Mouse (Mus musculus) liver, embryonic 15.5 days (tissue): ENCODE results near the gene 5730455P16Rik. TPM values are rescaled to one million over a fixed set of nuclear protein-coding genes. Genes with fewer than 3 reads are reported as not detected.
A peak's percentile ranks its signal among the peaks of the same experiment; 100 is the strongest.
"Not testable (repeated sequence)": the region's sequence is repeated elsewhere in the genome, so short reads cannot be mapped to it uniquely, and the experiment has no call there.

ENCODE experiments used
- ATAC-seq: fragments of 200-750 bp; cut with Nextera tagmentation; 2 replicates; pipeline ENCODE4 v1.8.0; 2017; ENCODE audit warnings: moderate number of reproducible peaks, mild to moderate bottlenecking, moderate library complexity; ENCODE audit not compliant: insufficient read depth
- H3K27ac ChIP-seq: fragments of 300-500 bp; sonication (generic); replicated peaks from 2 replicates; pipeline ENCODE4 v1.5.1; 2015; ENCODE audit warnings: mild to moderate bottlenecking, inconsistent platforms
- H3K27me3 ChIP-seq: fragments of 300-500 bp; sonication (generic); 2 replicates; pipeline ENCODE4 v1.6.1; 2015; ENCODE audit warnings: mild to moderate bottlenecking, inconsistent platforms
- H3K36me3 ChIP-seq: fragments of 300-500 bp; sonication (generic); replicated peaks from 2 replicates; pipeline ENCODE4 v1.6.1; 2015; ENCODE audit warnings: moderate library complexity, mild to moderate bottlenecking, inconsistent platforms
- H3K4me1 ChIP-seq: fragments of 300-500 bp; sonication (generic); replicated peaks from 2 replicates; pipeline ENCODE4 v1.6.1; 2015; ENCODE audit warnings: inconsistent platforms
- H3K4me2 ChIP-seq: fragments of 300-500 bp; sonication (generic); 2 replicates; pipeline ENCODE4 v1.6.1; 2015; ENCODE audit warnings: moderate library complexity, mild to moderate bottlenecking, inconsistent platforms
- H3K4me3 ChIP-seq: fragments of 300-500 bp; sonication (generic); replicated peaks from 2 replicates; pipeline ENCODE4 v1.5.1; 2015; ENCODE audit warnings: mild to moderate bottlenecking, inconsistent platforms
- H3K9ac ChIP-seq: fragments of 300-500 bp; sonication (generic); 2 replicates; pipeline ENCODE4 v1.6.1; 2015; ENCODE audit warnings: moderate library complexity, mild to moderate bottlenecking, inconsistent platforms
- H3K9me3 ChIP-seq: fragments of 300-500 bp; sonication (generic); replicated peaks from 2 replicates; pipeline ENCODE4 v1.6.1; 2016; ENCODE audit warnings: inconsistent platforms
- WGBS: fragments of 180-500 bp; shearing (Covaris S2); methylation state at CpG from one replicate; pipeline ENCODE4 v1.1.7; 2015; ENCODE audit warnings: mixed read lengths; ENCODE audit not compliant: insufficient replicate concordance; 5-methylcytosine and 5-hydroxymethylcytosine counted together
- polyA plus RNA-seq: library from polyadenylated mRNA; unstranded; fragments of >200 nt; fragmentation: Nextera tagmentation; extraction: Ambion mirVana; gene quantifications from 2 replicates; pipeline ENCODE4 v1.2.1, GENCODE M21; 2015

5730455P16Rik gene
- polyA plus RNA-seq, 1 experiment from 2014 or later, result 5.4 TPM

DNA sequence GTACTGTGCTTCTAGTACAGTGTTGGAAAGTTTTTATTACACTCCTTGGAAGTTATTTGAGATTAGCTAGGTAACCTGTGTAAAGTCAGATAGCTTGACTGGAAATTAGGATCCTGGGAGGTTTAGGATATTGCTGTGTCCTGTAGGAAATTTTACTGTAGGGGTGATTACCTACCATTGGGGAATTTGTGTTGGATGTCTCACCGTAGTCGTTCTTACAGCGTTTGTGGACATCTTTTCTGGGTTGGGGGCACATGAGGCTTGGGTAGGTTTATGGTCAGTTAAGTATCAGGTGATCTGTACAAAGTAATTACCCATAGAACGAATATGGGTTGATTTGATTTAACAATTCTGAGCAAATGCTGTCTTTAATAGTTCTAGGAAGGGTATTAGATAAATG lies 18.8 kb upstream of the 5730455P16Rik start:
- Histone ChIP-seq H3K4me2 (no peak overlapping the region), H3K36me3 (peaks cover 82% of the 10 kb centered on the region)

DNA sequence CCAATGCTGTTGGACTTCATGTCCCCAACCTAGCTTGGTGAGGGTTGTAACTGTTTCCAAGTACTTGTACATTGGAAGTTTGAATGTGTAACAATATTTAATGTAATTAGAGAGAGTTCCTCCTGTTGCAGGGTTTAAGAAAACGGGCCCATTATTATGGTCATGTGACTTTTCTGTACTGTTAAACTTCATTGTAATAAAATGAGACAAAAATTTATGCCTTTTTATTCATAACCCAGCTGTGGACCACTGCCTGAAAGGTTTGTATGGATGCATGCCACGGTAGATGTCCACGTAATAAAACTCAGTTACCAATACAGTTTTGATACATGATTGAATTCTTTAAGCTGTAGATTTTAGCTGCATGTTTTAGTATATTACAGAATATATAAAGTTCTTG lies 18.1 kb upstream of the 5730455P16Rik start:
- WGBS, result 92% methylated on average over 3 of the region's 3 CpGs
- H3K9ac ChIP-seq, result no peak overlapping the region
- H3K9me3 ChIP-seq, result no peaks in the 10 kb centered on the region
- no peaks in the 10 kb centered on the region for H3K4me1 ChIP-seq
- peaks cover 84% of the 10 kb centered on the region for H3K36me3 ChIP-seq
- no peak overlapping the region for H3K4me2 ChIP-seq
- no peak overlapping the region for H3K27ac ChIP-seq
- H3K4me3 ChIP-seq, result no peak overlapping the region
- no peak for ATAC-seq
- no peaks in the 10 kb centered on the region for H3K27me3 ChIP-seq

More for the DNA sequence above, 18.8 kb upstream of the 5730455P16Rik start:
- 86% methylated on average over 4 of the region's 4 CpGs for WGBS
- H3K9ac ChIP-seq, result no peak overlapping the region
- H3K4me3 ChIP-seq, result no peak overlapping the region
- H3K4me1 ChIP-seq, result no peaks in the 10 kb centered on the region
- no peak for ATAC-seq
- no peaks in the 10 kb centered on the region for H3K27me3 ChIP-seq
- H3K27ac ChIP-seq, result no peak overlapping the region
- H3K9me3 ChIP-seq, result no peaks in the 10 kb centered on the region

DNA sequence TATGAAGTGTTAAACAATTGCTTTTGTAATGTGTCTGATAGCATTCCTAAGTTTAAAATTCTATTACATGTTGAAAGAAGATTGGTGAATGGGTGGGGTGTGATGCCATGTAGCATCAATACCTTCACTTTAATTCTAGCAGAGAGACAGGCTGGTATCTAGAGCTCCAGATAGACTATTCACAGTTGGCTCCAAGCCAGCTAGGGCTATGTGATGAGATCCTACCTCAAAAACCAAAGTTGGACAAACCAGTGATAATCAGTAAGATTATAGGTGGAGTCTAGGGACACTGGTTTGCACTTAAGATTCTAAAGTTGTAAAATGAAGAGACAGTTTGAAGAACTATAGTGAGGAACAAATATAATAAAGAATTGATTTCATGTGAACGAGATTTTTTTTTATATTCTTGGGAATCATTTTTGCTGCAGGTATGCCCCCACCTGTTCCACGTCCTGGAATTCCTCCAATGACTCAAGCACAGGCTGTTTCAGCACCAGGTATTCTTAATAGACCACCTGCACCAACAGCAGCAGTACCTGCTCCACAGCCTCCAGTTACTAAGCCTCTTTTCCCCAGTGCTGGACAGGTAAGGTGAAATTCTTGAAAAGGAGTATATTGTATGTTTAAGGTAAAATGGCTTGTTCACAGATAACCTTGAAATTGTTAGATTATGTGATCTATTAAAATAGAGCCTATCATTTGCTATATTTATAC lies 13.7 kb upstream of the 5730455P16Rik start:
- Histone ChIP-seq H3K9ac (no peak overlapping the region), H3K27me3 (no peaks in the 10 kb centered on the region), H3K36me3 (peaks cover 82% of the 10 kb centered on the region), H3K4me2 (no peak overlapping the region), H3K4me3 (no peak overlapping the region), H3K9me3 (no peaks in the 10 kb centered on the region), H3K27ac (no peak overlapping the region), H3K4me1 (peaks cover 15% of the 10 kb centered on the region)
- 87% methylated on average over 2 of the region's 2 CpGs for WGBS
- no peak for ATAC-seq

DNA sequence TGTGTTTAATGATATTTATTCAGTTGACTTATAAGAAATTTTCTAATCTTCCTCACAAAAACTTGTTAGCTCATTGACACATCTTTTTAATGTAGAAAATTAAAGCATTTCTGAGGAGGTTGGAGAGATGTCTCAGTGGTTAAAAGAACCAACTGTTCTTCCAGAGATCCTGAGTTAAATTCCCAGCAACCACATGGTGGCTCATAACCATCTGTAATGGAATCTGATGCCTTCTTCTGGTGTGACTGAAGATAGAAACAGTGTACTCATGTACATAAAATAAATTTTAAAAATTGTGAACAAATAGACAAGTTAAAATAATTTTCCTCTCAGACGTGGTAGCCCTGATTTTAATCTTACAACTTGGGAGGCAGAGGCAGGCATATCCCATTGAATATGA lies 12.1 kb upstream of the 5730455P16Rik start:
- Histone ChIP-seq H3K4me2 (no peak overlapping the region), H3K4me3 (no peak overlapping the region), H3K9ac (no peak overlapping the region), H3K4me1 (peaks cover 30% of the 10 kb centered on the region), H3K27ac (no peak overlapping the region), H3K36me3 (peaks cover 81% of the 10 kb centered on the region), H3K9me3 (no peaks in the 10 kb centered on the region), H3K27me3 (no peaks in the 10 kb centered on the region)
- no peak for ATAC-seq
- WGBS, result 65% methylated on average over 1 of the region's 1 CpGs

DNA sequence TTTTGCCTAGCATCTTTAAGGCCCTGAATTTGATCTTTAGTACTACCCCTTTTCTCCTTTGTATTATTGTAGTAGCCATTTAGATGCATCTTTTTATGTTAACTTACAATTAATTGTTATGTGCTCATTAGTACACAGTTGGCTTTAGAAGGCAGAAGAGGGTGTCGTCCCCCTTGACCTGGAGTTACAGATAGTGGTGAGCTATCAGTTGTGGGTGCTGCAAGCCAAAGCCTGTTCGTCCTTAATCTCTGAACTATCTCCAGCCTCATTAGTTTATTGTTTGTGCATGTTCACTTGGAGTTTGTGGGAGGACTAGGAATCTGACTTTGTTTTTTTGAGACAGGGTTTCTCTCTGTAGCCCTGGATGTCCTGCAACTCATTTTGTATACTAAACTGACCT lies 9.0 kb upstream of the 5730455P16Rik start:
- Histone ChIP-seq H3K27ac (no peak overlapping the region), H3K27me3 (no peaks in the 10 kb centered on the region), H3K9ac (no peak overlapping the region), H3K9me3 (no peaks in the 10 kb centered on the region), H3K4me3 (peak overlapping the region; percentile 89), H3K36me3 (peaks cover 65% of the 10 kb centered on the region), H3K4me1 (peaks cover 41% of the 10 kb centered on the region), H3K4me2 (peak overlapping the region; percentile 87)
- WGBS, result 19% methylated on average over 2 of the region's 2 CpGs
- ATAC-seq, result no peak

DNA sequence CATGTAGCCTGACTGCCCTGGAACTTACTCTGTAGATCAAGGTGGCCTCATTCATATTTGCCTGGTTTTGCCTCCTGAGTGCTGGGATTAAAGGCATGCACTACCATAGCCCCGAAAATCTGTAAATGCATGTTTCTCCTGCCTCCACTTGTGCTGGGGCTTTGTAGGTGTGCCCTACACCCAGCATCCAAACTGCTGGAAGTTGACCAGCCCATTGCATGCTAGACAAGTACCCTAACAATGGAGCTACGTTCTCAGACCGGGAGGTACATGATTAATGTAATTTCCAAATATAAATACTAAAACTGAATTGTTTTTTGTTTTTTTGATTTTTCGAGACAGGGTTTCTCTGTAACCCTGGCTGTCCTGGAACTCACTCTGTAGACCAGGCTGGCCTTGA lies 7.2 kb upstream of the 5730455P16Rik start:
- Histone ChIP-seq H3K4me2 (peak overlapping the region; percentile 87), H3K27ac (peak overlapping the region; percentile 54), H3K9me3 (no peaks in the 10 kb centered on the region), H3K4me3 (peak overlapping the region; percentile 89), H3K4me1 (peaks cover 45% of the 10 kb centered on the region), H3K27me3 (no peaks in the 10 kb centered on the region), H3K9ac (peak overlapping the region; percentile 67), H3K36me3 (peaks cover 53% of the 10 kb centered on the region)
- WGBS, result 22% methylated on average over 4 of the region's 4 CpGs
- no peak for ATAC-seq

DNA sequence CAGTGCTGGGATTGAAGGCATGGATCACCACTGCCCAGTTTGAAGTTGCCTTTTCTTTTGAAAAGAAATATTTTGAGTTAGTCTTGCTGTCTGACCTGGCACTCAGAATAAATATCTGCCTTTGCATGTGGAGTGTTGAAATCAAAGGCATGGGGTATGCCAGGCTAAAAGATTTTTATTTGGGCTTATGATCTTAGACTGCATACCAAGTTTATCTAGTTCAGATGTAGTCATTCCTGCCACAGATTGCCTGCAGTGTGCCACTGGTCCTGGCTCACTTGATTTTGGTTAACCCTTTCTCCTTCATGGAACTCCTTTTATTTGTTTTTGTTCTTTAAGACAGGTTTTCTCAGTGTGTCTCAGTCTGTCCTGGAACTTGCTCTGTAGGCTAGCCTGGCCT lies 6.6 kb upstream of the 5730455P16Rik start:
- H3K9ac ChIP-seq, result peak overlapping the region; percentile 67
- peaks cover 48% of the 10 kb centered on the region for H3K36me3 ChIP-seq
- H3K9me3 ChIP-seq, result no peaks in the 10 kb centered on the region
- H3K27me3 ChIP-seq, result no peaks in the 10 kb centered on the region
- peak overlapping the region; percentile 87 for H3K4me2 ChIP-seq
- peaks cover 45% of the 10 kb centered on the region for H3K4me1 ChIP-seq
- no peak for ATAC-seq
- H3K27ac ChIP-seq, result peak overlapping the region; percentile 54
- peak overlapping the region; percentile 89 for H3K4me3 ChIP-seq

DNA sequence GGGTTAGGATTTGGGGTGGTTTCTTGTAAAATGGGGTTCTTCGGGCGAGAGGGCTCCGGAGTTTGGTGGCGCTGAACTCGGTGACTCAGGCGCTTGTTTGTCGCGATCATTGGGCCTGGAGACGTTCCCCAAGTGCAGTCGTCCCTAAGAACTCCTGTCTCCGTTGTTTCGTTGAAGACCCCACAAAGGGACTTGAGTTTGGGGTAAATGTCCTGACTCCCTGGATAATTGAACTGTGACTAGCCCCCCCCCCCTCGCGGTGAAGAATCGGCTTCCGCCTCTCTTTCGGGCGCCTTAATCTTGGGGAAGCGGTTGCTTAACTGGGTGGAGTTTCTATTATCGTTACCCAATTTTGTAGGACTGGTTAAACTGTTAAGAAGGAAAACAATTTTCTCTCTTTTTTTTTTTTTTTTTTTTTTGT lies 5.8 kb upstream of the 5730455P16Rik start:
- Histone ChIP-seq H3K9me3 (no peaks in the 10 kb centered on the region), H3K4me3 (peak overlapping the region; percentile 89), H3K4me2 (peak overlapping the region; percentile 16; the same call in 1 of the 2 replicates), H3K4me1 (peaks cover 41% of the 10 kb centered on the region), H3K27ac (peak overlapping the region; percentile 94), H3K36me3 (peaks cover 41% of the 10 kb centered on the region), H3K9ac (peak overlapping the region; percentile 96), H3K27me3 (no peaks in the 10 kb centered on the region)
- under 1% methylated on average over 20 of the region's 20 CpGs for WGBS
- ATAC-seq, result peak; percentile 60

DNA sequence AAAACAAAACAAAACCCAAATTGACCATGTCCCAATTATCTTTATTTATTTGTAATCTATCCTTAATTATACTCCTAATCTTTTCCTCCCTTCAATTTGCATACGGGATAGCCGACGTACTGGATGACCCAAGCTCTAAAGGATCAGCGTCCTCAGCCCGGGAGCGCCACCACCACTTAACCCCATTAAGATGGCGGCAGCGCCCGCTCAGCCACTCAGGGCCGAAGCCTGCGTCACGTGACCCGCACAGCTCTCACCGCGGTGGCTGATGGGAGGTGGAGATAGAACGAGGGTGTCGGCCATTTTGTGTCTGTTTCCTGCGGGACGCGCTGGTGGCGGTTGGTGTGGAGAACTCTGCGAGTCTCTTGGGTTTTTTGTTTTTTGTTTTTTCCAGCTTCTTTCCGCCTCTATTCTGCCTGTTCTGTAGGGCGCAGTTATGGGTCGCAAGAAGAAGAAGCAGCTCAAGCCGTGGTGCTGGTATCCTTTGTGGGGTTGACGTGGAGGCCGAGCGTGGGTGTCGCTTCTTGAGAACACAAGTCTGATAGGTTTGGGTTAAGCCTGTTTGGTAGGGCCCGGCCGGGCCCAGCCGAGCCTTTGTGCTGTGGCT lies 5.3 kb upstream of the 5730455P16Rik start, which contains the start of gene Zfp207:
Zfp207 (plus strand) TSS at position 261 of the 607 bp plus-strand sequence.
- H3K9me3 ChIP-seq, result no peaks in the 10 kb centered on the region
- under 1% methylated on average over 33 of the region's 33 CpGs for WGBS
- H3K4me3 ChIP-seq, result peak within 1 kb of the TSS; percentile 89
- H3K27ac ChIP-seq, result peak within 1 kb of the TSS; percentile 94
- peak within 1 kb of the TSS; percentile 96 for H3K9ac ChIP-seq
- peaks cover 44% of the 10 kb centered on the region for H3K4me1 ChIP-seq
- H3K36me3 ChIP-seq, result peaks cover 35% of the 10 kb centered on the region
- H3K4me2 ChIP-seq, result peak within 1 kb of the TSS; percentile 87
- ATAC-seq, result peak; percentile 87
- H3K27me3 ChIP-seq, result no peaks in the 10 kb centered on the region

DNA sequence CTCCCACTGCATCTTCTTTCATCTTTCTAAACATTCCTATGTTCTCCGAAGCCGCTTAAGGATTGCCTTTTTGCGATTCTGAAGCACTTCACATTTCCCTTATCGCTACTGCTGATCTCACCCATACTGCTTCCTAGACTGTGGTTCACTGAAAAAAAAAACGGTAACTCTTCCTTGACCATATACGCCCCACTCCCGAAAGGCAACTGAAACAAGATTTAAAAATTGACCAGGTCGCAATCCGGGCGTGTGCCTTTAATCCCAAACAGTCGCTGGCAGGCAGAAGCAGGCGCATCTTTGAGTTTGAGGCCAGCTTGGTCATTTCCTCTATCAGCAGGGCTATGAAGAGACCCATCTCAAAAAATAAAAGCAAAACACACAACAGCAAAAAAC lies 4.8 kb upstream of the 5730455P16Rik start:
- H3K36me3 ChIP-seq, result peaks cover 30% of the 10 kb centered on the region
- H3K4me3 ChIP-seq, result peak overlapping the region; percentile 89
- peak; percentile 32 for ATAC-seq
- no peaks in the 10 kb centered on the region for H3K9me3 ChIP-seq
- no peaks in the 10 kb centered on the region for H3K27me3 ChIP-seq
- under 1% methylated on average over 12 of the region's 12 CpGs for WGBS
- H3K27ac ChIP-seq, result peak overlapping the region; percentile 94
- H3K4me2 ChIP-seq, result peak overlapping the region; percentile 75
- H3K4me1 ChIP-seq, result peaks cover 45% of the 10 kb centered on the region
- H3K9ac ChIP-seq, result peak overlapping the region; percentile 96

DNA sequence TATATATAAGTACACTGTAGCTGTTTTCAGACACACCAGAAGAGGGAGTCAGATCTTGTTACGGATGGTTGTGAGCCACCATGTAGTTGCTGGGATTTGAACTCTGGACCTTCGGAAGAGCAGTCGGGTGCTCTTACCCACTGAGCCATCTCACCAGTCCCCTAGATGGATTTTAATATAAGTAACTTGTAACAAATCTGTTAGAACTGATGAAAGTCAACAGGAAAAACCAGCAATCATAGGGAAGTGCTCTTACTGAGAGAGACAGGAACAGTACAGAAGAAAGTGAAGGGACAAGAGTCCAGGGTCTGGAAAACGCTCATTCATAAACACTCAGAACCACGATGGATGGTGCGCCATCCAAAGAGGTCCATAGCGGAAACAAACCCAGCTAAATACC lies 1.4 kb upstream of the 5730455P16Rik start:
- ATAC-seq, H3K27me3 ChIP-seq, H3K36me3 ChIP-seq, H3K27ac ChIP-seq, H3K9me3 ChIP-seq, H3K4me3 ChIP-seq, H3K9ac ChIP-seq, H3K4me2 ChIP-seq: not testable (repeated sequence)
- WGBS, result 85% methylated on average over 7 of the region's 7 CpGs
- peaks cover 35% of the 10 kb centered on the region for H3K4me1 ChIP-seq
